Mouse (Mus musculus): ENCODE results near the gene Sult1a1.

Sult1a1 gene

DNA sequence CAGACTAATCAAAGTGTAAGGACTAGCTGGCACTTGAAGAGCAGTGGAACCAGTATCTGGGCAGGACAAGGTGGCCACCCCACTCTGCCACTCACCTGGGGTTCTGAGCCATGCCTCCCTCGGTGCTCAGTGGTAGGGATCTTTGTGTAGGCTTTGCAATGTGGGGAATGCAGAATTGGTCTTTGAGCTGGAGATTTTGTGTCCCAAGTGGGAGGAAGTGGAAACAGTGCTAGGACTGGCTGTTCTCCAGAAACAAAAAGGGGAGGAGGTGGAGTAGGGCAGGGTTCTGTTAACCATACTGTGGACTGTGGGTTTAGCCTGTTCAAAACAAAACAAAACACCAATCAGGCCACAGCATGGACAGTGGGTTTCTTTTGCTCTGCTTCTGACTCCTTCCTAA, at the start of gene Sult1a1:
TSS of gene Sult1a1 (minus strand) at position 226 of the 400 bp plus-strand sequence.
- no peak for DNase-seq

DNA sequence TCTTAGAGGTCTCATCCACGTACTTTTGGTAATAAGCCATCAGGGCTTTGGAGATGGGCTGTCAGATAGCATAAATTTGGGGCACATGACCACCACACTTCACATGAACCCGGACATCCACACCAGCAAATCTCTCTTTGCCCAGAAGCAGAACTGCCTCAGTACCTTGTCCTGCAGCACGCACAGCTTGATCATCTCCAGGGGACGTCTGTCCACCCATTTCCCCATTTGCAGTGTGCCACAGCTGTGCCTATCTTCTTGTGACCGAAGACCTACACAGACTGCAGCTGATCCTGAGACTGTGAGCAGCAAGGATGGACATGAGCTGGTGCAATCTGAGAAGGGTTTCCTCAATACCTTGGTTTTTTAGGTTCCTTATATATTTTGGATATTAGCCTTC, 49.4 kb upstream of the Sult1a1 start:
- no peak for DNase-seq

DNA sequence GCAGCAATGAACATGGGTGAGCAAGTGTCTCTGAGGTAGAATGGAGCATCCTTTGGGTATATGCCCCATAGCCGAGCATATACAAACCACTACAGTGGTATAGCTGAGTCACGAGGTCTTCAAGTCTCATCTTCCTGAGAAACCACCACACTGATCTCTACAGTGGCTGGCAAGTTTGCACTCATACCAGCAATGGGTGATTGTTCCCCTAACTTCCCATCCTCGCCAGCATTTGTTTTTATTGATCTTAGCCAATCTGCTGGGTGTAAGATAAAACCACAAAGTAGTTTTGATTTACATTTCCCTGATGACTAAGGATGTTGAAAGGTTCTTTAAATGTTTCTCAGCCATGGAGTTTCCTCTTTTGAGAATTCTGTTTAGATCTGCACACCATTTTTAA, 48.8 kb upstream of the Sult1a1 start:
- DNase-seq, result no peak

DNA sequence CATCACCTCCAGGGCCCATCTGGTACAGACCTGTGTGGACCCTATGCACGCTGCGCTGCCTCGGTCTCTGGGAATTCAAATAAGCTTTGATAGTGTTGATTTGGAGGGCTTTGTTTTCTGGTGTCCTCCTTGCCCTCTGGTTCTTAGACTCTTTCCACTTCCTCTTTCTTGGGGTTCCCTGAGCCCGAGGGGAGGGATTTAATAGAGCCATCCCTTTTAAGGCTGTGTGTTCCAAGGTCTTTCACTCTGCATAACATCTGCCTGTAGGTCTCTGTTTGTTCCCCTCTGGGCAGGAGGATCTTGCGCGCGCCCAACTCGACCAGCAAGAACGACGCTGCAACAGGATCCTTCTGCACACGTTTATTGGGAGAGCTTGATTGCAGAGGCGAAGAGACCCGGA, 45.4 kb upstream of the Sult1a1 start:
- DNase-seq, result no peak

DNA sequence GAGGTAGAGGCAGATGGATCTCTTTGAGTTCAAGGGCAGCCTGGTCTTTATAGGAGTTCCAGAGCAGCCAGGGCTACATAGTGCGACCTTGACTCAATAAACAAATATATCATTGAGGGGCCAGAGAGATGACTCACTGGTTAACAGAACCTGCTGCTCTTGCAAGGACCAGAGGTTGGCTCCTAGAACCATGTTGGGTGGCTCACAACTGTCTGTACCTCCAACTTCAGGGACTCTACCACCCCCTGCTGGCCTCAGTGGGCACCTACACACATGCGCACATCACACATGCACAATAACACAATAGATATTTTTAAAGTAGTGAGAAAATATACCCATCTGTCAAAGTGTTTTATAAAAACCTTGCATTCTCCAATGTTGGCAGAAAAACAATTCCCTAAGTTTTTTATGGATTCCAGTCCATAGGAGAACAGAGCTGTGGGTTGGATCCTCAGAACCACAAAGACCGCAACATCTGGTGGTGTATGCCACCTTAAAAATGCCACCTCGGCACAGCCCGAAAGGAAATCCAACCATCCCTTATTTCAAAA, 42.6 kb upstream of the Sult1a1 start:
- DNase-seq, result no peak

DNA sequence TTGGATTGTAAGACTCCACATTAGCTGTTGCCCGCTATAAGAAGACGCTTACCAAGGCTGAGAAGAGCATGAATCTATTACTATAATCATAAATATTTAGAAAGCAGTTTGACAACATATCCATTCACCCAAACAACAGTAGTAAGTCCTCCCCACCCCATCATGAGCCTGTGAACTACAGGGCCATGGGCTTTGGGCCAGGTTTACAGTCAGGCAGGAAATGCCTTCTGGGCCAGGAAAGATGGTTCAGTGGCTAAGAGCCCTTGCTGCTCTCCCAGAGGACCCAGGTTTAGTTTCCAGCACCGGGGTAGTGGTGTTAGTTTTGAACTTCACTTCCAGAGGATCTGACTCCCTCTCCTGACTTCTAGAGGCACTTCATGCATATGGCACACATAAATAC, 41.3 kb upstream of the Sult1a1 start:
- DNase-seq, result no peak

DNA sequence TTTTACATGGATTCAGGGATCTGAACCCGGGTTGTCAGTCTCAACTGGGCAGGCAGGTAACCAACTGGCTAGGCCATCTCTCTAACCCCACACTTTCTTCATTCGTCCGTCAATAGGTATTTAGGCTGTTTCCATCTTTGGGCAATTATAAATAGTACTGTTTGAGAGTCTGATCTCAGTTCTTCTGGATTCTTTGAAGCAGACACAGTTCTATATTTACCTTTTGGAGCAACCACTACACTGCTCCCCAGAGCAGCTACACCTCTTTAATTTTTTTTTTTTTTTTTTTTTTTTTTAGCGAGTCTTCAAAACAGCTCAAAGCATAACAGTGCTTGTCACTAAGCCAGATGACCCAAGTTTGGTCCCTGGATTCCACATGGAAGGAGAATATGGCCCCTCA, 39.4 kb upstream of the Sult1a1 start:
- DNase-seq, result no peak

DNA sequence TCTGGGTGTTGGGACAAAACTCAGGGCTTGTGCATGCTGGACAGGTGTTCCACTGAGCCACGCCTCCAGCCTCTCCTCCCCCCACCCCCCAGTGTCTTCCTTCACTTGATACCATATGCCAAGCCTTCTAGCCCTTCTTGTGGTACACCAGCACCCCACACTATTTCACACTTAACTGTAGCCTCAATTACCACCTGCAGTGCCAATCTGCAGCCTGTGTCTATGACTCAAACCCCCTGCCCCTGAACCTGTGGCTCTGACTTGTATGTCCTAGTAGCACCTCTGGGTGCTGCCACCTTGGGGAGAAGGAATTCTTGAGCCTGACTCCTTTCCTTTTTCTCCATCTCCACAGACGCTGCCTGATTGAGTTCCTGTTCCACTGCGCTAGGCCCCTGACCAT, 35.7 kb upstream of the Sult1a1 start:
- no peak for DNase-seq

DNA sequence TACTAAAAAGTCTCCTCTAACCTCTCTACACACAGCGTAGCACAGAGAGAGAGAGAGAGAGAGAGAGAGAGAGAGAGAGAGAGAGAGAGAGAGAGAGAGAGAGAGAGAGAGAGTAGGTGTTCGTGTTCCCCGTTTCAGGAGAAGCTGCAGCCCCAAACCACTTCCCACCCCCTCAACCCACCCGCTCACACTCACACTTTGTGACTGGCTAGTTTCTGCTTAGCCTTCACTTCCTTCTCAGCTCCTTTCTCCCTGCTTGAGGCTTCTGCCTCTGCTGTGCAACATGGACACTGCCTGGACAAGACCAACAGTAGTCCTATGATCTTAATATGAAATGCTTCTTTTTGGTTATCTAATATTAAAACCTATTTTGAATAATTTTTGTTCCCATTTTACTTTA, 34.0 kb upstream of the Sult1a1 start:
- no peak for DNase-seq

DNA sequence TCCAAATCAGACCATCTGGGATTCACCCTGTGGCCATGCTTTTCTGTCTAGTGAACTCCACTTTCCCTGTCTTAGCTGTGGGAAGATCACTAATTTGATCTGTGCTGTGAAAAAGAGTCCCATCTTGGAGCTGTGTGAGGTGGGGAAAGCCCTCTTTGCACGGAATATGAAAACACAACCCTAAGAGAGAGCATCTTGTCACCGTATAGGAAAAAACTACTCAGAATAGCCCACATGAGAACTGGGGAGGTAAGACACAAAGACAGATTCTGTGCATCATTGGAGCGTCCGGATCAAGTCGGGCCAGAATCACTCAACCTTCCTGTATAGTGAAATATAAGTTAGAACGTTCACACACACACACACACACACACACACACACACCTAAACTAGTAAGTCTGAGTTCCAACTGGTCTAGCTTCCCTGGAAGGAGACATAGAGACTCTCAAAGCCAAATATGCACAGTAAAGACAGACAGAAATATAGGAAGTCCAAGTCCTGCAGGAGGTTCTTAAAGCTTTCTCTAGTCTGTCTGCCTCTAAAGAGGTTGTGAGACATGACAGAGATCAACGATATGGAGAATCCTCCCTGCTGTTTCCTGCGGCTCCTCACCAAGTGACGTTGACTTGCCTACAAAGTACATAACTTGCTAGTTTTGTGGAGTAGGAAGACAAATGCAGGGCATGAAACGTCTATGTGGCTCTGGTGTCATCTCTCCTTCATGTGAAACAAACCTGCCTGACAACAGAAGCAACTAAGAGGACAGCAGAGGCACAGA, 32.1 kb upstream of the Sult1a1 start:
- DNase-seq, result no peak

DNA sequence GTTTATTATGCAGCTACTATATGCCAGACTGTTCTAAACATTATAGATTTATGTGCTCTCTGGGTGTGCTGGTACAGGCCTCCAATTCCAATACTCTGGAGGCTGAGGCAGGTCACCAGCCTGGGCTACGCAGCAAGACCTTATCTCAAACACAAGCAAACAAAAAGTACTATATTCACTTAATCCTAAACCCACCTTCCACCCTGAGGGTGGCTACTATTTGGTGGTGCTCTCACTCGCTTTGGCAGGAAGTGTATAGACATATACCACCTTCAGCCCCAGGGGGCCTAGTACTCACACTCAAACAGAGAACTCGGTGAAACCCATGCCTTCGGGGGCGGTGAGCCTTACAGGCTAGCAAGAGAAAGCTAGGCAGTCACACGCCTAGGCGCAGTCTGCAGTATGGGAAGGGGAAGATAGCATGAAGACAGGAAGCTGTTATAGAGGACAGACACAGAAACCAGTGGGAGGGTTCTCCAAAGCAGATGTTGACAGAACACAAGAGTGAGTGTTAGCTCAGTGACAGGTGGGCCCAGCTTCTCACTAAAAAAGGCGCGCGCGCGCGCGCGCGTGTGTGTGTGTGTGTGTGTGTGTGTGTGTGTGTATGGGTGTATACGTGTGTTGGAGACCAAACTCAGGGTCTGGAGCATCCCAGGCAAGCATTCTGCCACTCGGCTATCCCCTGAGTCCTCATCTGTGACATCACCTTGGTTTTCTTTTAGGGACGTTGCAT, 31.4 kb upstream of the Sult1a1 start, which contains the start of gene Coro1a:
TSS of gene Coro1a (minus strand) at position 346 of the 733 bp plus-strand sequence.
- DNase-seq, result no peak

DNA sequence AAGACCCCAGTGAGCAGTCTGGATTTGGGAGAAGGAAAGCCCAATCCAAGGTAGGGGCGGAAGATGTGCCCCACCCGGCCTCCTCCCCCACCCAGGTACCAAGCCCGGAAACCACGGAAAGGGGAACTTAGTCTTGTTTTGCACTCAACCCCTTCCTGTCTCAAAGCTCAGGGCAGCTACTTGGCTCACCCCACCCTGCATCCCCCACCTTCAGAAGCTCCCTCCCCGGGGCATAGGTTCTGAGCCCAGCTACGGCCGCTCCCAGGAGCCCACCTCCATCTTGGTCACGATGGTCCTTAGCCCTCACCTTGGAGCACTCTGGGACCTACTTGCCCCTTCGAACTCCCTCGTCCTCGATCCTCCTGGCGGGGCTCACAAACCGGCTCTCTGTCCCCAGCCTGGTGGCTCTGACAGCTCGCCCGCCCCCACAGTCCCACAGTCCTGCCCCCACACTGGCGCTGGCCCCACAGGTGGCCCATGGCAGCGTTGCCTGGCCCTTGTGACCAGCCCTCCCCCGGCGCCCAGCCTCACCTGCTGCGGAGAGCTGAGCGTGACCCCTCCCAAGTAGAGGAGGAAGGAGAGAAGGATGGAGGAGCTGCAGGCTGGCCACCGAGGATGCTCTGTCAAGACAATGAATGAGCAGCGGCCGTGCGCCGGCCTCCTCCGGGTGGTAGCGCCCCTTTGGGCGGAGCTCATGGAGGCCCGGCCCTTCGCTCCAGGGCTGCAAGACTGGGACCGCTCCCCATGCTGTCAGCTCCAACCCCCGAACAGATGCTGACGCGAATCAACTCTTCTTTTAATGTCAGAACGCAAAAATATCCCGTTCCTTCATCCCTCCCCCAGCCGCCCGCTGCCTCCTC, 28.1 kb upstream of the Sult1a1 start:
- DNase-seq, result peak; percentile 84

DNA sequence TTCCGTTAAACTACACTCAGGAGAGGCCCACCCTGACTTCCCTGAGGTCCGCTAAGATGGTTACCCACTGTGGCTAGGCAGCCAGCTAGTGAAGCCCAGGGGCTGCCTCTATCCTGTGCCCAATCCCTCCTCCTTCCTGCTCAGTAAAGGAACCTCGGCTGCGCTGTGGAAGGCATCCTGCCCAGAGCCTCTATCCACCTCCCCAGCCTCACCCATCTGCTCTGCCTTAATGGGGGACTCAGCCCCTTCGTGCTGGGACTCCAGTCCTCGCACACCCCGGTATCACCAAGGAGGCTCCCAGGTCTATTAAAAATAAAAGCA, 27.5 kb upstream of the Sult1a1 start:
- no peak for DNase-seq

DNA sequence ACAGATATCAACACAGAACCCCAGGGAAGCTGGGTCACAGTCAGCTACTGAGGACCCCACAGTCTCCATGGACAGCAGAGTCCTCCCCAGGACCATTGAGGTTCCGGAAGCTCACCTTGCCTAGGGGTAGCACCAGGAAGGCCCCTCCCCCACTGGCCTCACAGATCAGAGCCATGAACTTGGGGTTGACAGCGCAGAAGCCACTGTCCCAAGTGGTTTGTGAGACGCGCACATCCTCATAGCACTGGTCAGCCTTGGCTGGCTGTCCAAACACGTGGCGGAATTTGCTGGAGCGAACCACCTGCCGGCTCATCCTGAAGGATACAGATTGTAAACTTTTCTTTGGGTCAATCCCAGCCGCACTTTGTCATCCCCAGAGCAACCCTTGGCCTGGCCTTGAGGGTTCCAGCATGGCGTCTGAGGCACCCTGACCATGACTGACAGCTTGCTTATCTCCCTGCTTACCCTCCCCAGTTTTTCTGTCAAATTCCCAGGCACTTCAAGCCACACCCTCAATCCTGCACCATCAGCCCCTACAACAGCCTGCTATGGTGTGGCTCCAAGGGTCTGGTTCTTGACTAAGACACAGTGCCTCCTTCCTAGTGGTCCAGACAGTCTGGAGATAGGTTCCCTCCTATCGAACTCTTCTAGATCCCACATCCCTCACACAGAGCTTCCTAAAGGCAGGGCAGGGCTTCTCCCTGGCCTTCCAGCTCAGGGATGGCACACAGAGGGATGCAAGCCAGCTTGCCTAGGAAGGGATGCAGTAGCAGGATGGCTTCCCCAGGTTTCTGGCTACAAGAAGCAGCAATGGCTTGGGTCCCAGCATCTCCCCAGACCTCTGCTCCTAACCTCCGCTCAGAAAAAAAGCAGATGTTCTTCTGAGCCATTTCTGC, 26.9 kb upstream of the Sult1a1 start:
- DNase-seq, result no peak

DNA sequence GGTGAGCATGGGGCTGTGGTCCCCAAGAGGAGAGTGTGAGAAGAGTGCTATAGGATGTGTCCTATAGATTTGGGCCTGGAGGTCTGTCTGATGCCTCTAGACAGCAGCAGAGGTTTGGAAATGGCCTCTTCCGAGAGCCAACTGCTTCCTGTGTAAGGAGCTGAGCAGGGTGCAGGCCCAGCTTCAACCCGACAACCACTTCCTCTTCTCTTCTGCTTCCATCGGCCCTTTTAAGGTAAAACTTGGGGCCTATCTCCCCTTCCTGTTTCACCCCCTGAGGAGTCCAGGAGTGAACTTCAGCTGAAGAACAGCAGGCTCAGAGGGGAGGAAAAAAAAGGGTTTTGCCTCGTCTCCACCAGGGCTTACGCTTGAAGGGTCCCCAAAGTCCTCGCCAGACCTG, 26.1 kb upstream of the Sult1a1 start:
- no peak for DNase-seq

DNA sequence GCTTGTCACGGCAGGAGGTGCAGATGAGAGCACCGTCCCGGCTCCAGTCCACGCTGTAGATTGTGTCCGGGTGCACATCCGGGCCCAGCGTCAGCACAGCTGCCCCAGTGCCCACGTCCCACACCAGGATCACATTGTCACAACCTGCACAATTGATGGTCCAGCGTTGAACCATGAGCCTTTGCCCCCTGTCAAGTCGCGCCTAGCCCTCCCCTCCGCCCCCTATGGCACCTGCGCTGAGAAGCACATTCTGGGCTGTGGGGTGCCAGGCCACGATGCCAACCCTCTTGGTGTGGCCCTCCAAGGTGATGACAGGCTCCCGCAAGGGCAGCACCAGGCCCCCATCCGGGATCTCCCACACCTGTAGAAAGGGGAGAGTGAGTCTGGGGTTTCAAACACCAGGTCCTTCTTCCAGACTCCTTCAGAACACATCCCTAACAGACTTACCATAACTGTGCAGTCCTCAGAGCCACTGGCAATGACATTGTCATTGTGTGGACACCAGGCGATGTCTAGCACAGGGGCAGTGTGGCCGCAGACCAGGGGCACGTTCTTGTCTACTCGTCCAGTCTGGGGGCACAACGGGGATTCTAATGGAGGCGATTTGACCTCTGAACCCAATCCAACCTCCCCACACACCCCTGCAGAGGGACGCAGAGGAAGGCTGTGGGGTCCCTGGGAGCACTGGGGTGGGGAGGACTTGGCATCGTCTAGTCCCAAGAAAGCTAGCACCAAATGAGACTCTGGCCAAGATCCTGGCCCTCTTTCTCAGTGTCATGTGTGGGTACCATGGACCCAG, 25.5 kb upstream of the Sult1a1 start:
- no peak for DNase-seq

DNA sequence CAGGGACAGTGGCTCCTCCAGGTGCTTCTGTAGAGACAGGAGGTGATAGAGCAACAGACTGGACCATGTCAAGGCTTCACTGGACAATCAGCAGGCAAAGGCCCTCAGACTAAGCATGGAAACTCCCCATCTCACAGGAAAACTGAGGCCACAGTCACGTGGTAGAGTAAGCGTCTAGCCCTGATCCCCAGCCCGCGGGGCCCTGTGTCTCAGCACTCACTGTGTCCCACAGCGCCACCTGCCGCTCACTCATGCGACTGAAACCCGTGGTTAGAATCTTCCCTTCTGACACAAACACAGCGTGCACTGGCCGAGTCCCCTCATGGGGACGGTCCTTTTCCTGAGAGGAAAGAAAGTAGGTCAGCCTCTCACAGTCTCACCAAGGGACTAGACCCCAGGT, 24.8 kb upstream of the Sult1a1 start:
- DNase-seq, result peak; percentile 93

DNA sequence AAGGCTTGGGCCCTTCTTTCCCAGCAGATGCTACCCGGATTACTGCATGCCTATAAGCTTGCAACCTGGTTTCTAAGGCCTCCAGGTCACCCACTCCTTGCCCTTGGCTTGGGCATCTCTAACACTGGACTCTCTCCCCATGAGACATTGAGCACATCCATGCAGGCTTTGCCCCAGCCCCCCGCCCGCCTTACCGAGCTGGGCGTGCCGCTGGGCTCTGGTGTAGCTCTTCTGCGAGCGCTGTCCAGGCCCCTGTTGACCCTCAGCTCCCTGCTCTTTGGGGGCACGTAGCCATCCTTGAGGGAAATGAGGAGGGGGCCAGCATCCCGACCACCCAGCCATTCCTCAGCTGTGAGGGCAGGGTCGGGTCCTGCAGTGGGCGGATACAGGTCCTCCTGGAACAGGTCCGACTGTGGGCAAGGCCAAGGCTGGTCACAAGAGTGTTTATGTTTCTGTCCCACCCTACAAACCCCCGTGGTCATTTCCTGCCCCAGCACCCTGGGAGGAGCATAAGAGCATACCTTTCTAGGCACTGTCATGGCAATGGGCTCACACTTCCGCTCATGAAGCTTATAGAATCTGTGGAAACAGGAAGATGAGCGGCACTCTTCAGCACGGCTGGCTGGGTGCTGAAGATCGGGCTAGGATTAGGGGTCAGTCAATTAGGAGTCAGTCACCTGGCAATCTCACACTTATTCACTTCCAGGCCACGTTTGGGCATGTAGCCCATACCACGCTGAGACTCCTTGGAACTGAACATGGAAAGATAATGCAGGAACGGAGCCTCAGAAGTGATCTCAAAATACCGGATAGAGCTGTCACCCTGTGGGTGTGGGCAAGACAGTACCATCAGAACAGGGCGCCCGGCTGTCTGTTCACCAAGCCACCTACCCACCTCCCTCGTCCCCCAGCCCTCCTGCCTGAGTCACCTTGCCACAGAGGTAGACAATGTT, 24.1 kb upstream of the Sult1a1 start:
- DNase-seq, result no peak

DNA sequence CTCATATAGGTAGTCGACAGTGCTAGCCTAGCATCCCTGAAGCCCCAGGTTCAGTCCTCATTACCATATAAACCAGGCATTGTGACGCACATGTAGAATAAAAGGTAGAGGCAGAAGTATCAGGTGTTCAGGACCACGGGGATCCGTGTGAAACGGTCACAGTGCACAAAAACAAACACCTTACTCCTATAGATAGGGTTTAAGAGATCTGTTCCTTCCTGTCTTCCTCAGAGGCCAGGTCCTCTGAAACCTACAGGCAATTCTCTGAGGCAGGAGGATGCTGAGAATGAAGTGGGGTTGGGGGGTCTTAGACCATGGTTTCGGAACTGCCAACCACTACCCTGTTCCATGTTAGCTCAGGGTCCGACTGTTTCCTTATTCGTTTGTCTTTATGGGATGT, 21.6 kb upstream of the Sult1a1 start:
- DNase-seq, result no peak

DNA sequence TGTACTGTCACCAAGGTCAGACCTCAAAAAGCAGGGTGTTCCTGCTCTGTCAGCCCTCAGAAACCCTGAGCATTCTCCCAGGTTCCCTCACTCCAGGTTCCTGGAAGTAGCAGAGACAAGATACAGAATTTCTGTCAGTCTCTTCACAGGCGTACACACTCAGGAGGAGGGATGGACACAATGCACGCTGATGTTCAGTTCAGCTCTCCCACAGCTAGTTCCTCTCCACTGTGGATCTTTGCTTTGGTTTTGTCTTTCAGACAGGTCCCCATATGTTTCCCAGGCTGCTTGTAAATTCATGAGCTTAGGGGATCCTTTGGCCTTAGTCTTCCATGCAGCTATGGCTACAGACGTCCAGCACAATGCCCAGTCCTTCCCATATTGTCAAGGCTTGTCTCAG, 20.7 kb upstream of the Sult1a1 start:
- no peak for DNase-seq
